Mouse (Mus musculus) 3T3-L1 (cell line): ENCODE measurements around the gene Cfap97d1.
A peak's percentile ranks its signal among the peaks of the same experiment; 100 is the strongest.

Source experiments
- DNase-seq: peaks from one replicate; pipeline ENCODE4 v3.0.0-alpha.2; 2015; ENCODE audit warnings: low read depth, low spot score

The Cfap97d1 gene

DNA sequence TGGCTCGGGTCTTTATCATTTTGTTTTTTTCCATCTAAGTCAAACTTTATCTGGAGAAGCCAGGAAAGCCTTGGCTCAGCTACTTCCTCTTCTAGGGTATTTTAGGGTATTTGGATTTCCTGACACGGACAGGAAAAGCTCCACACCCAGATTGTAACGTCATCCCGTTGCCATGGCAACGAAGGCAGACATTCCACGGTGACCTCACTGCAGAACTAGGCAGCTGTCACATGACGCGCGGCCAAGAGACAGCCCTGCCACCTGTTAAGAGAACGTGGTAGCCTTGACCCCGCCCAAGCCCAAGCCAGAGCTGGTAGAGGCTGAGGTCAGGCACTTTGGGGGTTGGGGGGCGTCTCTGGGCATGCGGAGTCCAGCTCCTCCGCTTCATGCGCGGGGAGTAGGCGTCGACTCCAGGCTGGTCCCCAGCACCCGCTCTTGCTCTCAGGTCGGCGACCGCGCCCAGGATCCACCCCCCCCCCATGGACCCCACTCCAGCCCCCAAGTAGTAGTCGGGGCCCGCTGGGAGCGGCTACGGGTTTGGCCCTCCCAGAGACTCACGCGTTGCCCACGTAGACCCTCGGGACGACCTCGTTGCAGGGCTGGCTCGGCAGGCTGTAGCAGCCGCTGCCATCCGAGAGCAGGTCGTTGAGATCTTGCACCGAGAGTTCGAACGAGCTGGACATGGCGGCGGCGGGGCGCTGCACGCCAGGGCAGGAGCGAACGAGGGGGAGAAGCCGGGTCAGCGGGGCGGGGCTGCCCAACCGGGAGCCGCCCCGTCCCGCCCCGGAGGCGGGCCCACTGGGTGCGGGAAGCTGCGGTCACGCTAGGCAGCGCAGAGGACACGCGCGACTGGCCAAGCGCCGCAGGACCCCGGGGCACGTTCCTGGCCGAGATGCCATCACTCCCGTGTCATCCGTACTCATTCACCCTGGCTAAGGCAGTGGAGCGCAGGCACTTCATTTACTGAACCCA is at the start of gene Cfap97d1:
TSS of gene Cfap97d1 (plus strand) at position 226 of the 972 bp plus-strand sequence.
- peak; percentile 97 for DNase-seq

DNA sequence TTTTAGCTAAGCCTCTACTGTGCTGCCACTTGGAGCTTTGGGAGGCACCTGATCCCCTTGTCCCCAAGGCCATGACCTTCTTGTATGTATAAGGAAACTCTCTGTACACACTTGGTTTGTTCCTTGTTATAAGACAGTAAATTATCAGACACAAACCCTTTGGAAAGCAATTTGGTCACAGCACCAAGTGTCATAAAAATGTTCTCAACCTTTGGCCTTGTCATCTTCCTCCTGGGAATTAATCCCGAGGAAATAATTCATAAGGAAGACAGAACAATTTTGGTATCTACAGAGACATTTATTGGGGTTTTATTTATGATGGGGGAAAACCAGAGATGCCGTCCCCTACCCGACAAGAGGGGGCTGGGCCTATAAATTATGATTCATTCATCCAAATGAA is 48.3 kb upstream of the Cfap97d1 start:
- DNase-seq, result no peak

DNA sequence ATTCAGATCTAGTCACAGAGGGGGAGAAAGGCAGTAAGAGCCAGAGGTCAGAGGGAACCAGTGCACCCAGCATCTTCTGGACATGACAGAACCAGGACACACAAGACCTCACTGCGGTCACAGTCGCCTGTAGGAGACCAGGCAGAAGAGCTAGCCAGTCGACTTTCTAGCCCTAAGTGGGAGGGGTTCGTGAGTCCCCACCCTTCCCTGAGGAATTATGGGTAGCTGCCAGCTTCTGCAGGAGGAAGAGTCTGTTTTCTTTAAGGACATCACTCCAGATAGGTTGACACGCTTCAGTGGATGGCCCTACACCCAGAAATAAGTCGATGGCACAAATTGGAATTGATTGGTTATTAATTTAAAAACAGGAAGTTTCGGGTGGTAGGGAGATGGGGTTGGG is 47.7 kb upstream of the Cfap97d1 start:
- DNase-seq, result no peak

DNA sequence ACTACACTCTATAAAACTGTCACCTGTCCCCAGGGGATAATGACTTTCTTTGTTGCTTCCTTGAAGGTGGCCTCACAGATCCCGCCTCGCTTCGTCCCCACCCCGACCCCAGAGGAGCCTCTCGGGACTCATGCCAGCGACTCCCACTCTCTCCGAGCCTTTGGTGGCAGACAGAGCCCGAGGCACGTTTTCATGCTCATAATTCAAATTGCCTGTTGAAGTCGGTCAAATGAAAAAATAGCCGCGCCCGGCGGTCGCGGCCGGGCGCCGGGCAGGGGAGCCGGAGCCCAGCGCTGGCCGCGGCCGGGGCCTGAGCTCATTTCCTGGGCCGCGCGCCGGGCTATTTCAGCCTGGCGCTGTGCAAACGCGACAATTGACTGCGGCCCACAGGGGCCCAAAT is 47.0 kb upstream of the Cfap97d1 start:
- DNase-seq, result no peak

DNA sequence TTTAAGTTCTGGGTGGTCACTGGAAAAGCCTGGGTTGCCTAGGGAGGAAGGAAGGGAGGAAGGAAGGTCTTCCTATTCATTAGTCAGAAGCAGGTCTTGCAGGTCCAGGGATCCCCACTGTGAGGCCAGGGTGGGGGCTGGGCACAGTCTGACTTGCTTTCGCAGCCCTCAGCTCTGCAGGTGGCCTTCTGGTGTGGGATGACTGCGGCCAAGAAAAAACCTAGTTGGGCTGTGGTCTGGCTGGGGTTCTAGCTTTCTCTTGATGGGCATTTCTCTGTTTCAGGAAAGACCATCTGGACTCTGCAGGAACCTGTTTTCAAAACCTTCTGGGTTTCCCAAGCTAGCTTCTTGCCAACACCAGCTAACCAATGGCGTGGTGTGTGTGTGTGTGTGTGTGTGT is 41.0 kb upstream of the Cfap97d1 start:
- DNase-seq, result no peak

DNA sequence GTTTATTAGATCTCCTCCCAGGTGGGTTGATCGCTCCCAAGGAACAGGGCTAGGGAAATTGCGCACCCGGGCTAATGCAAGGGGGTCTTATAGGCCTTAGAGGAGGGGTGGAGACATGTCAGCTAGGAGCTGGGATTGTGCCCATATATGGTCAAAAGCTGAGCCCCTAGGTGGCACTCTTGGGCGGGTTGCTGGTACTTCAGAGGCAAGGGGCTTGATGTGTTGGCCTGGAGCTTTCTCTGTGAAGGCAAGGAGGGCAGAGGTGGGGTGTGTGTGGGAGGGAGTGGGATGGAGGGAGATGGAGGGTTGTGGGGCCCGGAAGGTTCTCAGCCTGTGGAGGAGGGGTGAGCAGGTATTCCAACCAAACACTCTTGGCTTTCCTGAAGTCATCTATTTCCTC is 37.6 kb upstream of the Cfap97d1 start:
- DNase-seq, result no peak

DNA sequence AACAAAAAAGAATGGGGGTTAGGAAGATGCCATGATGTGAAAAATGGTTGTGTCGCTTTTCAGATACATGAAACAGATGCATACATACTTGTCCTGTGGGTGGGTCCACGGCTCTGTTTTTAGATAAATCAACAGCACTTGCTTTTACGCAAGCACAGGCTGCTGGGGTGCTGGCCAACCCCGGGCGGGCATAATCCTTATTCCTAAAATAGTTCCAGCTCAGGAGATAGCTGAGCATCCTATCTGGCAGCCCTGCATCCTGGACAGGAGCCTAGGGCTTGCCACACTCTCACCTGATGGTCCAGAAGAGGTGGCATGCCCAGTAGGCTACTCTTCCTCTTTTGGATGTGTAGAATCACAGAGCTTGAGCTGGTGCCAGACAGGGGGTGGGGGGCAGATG is 34.1 kb upstream of the Cfap97d1 start:
- no peak for DNase-seq

DNA sequence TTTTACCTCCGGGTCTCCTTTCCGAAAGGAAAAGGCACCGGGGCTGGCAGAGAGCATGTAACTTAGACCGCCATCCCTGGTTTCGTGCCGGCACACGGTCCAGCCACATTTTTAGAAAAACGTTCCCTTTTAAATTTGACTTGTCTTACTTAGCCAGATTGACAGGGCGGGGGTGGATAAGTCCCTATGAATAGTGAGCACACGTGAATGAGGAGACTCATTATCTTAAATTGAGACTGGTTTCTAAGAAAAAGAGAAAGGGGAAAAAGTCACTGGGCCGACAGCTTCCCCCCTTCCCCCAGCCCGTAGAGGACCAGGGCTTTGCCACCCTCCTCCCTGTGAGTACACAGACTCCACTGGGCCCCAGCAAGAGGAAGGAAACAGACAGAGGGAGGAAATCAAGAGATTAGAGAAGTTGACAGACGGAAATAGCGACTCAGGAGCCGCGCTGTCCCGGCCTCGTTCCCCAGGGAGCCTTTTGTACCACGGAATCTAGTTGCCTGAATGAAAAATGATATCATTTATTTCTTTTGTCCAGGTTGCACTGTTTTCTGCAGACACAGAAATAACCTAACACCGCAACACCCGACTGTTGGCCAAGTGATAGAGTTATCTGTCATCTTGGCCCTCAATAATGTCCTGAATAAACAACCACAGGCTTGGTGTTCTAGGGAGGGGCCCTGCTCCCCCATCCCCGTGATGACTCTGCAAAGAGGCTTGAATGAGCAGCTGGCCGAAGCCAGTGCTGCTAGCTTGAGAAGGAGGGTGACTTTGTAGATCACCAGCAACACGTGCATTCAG is 31.3 kb upstream of the Cfap97d1 start:
- DNase-seq, result peak; percentile 69

DNA sequence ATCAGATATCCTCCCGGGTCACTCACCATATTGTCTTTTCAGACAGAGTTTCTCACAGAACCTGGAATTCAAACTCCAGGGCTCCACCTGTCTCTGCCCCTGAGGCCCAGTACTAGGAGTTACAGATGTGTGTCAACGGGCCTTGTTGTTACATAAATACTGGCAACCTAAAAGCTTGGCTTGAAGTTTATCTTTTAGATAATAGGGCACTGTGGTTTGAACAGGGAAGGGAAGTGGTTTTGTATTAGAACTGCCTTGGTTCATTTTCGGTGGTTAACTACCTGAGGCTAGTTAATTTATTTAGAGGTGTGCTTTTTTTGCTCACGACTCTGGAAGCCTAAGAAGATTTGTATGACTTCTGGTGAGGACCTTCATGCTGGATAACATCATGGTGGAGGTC is 30.6 kb upstream of the Cfap97d1 start:
- DNase-seq, result no peak

DNA sequence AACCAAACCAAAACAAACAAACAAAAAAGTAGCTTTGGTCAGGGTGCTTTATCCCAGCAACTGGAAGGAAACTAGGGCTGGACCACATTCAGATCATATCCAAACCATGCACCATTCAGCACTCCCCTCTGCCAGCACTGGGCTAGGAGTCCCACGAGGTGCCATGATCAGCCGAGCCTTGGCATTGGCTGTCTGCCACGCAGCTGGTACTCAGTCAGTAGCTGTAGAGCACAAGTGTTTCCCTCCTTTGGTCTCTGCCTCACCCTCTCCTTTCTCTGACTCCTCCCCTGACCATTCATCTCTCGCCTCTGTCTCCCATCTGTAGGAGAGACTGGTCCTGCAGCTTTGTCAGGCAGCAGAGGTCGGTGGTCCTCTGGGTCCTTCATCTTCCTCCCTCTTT is 26.6 kb upstream of the Cfap97d1 start:
- no peak for DNase-seq

DNA sequence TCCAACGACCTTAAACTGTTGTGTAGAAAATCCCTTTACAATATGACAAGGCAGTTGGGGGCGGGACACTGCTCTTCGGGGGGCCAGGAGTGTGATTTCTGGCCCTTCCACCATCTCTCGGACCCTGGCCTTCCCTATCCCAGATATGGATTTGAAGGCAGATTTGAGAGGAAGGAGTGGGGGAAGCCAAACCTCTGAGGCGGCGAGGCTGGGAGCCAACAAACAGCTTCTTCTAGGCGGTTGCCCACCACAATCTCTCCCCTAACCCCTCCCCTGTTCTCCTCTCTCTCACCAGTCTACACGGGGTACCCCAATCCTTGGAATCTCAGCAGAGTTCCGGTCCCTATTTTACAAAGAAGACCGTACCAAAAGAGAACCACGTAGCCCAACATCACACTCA is 21.0 kb upstream of the Cfap97d1 start:
- DNase-seq, result no peak

DNA sequence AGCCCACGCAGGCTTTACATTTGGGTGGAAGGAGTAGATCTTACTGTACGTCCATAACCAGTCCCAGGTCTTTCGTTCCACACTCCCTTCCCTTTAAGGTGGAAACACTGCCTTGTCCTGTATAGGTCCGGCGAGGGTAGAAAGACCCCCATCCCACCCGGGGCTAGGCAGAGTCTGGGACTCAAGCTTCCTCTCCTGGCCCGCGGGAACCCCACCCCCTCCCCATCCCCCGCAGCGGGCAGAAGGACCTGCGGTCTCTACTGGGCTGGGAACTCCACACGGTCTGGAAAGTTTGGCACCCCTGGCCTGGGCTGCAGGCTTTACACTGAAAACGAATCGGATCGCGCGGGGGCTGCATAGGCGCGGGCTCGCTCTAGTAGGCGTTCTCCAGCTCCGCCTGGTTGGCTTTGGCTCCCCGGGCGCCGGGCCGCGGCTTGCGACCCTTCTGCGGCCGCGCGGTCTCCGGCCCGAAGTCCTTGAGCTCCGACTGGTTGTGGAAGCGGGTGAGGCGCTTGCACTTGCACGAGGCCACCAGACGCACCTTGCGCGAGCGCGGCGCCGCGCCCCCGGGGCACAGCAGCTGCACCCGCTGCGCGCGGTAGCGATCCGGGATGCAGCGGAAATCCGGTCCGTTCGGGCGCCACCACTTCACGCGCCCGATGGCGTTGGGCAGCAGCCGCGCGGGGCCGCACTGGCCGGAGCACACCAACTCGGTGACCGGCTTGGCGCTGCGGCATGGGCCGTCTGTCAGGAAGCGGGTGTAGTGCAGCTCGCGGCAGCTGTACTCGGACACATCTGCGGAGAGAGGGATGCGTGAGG is 20.4 kb upstream of the Cfap97d1 start:
- no peak for DNase-seq

DNA sequence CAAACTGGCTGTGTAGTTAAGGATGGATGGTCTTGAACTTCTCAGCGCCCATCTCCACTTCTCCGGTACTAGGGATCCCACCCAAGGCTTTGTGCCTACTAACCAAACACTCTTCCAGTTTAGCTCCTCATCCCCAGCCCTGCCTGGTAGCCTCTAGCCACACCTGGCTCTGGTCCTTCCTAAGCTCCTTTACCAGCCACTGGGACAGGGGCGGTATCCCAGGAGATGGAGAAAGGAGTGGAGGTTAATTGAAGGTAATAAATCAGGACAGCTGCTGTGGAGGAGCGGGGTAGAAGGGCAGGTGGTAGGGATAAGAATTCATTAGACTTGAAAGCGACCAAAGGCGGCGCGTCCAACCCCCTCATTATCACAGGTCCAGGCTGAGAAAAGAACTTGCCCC is 19.4 kb upstream of the Cfap97d1 start:
- DNase-seq, result no peak

DNA sequence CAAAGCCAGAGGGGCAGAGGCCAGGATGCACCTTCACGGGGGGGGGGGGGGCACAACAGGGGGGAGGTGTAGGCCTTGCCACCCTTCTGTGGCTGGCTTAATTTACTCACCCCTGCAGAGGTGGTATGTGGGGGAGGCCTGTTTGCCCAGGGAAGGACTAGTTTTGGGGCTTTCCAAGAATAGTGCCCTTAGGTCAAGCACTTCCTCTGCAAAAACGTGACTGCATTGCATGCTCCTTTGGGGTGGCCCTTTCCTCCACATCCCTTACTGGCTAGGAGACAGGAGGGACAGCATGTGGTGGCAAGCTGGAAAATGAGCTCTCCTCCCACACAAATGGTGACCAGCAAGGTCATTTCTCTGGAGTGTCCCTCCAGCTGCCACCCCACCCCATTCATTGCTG is 18.5 kb upstream of the Cfap97d1 start:
- DNase-seq, result no peak

DNA sequence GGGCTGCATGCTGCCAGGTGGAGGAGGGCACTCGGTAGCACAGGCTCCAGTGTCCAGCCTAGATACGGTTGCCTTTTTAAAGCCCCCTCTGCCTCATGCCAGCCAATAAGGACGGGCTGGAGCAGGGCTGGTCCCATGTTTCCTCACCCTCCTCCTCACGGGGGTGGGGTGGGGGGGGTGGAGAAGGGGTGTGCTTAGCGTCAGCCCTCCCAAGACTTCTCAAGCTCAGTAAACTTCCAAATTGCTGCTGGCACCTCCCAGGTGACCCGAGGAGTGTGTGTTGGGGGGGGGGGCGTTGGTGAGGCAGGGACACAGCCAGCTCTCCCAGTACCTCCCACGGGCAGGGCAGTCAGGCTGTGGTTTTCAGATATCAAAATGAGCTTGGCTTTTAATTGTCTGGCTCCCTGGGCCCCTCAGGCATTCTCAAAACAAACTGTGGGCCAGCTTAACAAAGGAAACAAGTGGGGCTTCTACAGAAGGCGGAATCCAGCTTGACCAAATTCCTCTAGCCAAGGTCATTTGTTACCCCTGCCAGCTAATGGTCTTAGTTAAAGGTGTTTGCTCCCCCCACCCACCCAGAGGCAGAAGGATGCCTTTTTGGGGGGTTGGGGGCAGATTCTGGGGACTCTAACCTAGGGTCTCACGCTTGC is 17.0 kb upstream of the Cfap97d1 start, which contains the start of gene Sost:
TSS of gene Sost (minus strand) at position 51 of the 650 bp plus-strand sequence.
- DNase-seq, result no peak

DNA sequence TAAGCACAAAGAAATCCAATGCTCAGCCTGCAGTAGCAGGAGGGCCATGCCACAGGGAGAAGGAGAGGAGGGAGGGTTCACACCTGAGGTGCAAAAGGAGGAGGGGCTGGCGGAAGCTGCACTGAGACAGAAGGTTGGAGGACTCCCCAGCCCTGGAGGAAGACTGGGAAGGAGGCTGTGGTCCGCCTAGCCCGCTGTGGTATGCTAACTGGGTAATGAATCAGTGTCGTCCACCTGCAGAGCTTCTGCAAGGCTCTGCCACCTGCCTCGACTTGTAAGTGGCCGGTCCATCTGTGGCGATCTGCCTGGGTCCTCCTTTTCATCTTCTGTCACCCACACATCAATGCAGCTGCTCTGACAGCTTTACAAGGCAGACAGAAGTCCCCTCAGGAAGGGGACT is 15.8 kb upstream of the Cfap97d1 start:
- no peak for DNase-seq

DNA sequence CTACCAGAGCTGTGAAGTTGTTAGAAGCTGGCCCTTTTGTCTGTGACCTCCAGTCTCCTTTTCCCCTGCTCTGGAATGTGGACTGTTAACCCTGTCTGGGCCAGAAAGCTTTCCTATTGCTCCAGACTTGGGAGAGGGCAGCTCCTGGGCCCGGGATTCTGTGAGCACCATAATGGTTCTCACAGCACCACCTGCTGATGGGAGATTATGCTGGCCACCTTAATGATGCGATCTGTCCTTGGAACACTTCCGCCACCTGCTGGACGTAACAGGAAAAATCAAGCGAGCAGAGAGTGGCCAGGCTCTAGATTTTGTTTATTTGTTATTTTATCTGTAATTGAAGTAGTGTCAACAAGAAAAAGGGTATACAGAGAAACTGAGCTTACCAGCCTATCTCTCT is 15.3 kb upstream of the Cfap97d1 start:
- peak; percentile 92 for DNase-seq

DNA sequence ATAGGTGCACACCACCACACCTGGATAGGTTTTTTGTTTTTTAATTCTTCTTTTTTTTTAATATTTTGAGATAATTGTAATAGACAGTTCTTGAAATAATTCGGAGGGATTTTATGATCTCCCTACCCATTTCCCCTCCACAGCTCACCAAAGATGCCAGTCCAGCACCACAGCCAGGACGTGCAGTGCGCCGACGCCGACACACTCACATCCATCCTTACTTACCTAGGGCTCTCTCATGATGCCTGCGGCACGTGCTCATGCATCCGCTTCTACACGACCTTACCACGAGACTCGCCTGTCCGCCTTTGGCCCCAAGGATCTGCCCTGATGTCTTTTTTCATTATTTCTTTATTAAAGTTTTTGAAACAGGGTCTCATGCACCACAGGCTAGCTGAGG is 14.2 kb upstream of the Cfap97d1 start:
- DNase-seq, result no peak

DNA sequence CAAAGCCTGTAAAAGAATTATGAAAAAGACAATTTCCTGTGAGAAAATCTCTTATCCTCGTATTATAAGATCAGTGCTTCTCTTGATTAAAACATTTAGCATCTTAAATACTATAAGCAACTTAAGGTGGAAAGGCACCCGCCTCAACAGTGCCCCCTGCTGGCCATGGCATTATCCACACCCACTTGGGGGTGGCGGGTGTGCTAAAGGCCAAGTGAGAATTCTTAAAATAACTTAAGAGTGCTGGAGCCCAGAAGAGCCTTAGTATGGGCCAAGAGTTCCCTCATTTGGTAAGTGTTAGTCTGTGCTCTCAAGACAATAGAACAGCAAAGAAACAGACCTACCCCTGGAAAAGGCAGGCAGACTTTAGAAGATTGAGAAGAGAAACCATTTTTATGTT is 12.7 kb upstream of the Cfap97d1 start:
- peak; percentile 41 for DNase-seq

DNA sequence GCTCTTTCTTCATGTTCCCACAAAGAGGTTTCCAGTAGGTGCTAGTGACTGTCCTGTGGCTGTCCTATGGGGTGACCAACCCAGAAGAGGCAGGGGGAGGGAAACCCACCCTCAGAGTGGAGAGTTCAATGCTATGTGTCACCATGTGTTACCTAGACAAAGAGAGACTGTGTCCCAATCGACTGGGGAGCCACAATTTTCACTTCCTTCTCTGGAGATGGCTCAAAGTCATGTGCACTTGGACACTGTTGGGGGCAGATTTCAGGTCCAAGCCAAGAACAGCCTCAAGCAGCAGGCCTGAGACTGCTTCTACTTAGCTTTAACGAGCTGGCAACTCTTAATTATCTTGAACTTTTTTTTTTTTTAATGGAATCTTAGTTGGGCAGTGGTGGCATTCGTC is 12.0 kb upstream of the Cfap97d1 start:
- no peak for DNase-seq

DNA sequence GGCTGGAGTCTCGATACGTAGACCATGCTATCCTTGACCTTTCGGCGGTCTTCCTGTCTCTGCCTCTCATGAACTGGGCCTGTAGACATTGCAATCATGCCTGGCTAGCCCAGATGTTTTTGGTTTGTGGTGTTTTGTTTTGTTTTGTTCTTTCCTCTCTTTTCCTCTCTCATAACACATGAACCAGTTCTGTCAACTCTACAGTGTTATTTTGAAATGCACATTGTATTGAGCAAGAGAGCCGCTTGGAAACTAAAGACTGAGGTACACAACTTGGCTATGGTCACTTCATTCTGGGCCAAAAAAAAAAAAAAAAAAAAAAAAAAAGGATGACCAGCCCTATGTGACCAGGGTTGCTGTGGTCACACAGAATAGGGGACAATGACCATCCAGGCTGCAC is 11.4 kb upstream of the Cfap97d1 start:
- no peak for DNase-seq
